Mouse (Mus musculus): ENCODE results near the gene Usp20. TPM values are rescaled to one million over a fixed set of nuclear protein-coding genes. Genes with fewer than 3 reads are reported as not detected.

Gene Usp20
- polyA plus RNA-seq, 1 experiment from 2014 or later, result 12.4 TPM

- ATAC-seq (ENCODE audit: insufficient read depth) (peak; percentile 54; the same call in 1 of the 2 replicates), DNase-seq (peak; percentile 93)
- H3K4me2 ChIP-seq, result peak overlapping the region; percentile 52
- peak; percentile 93 for TF ChIP-seq CTCF (IDR thresholded peaks at IDR 0.05; ENCODE audit: low read depth)
- peak overlapping the region; percentile 30; the same call in 1 of the 2 replicates for H3K9ac ChIP-seq
- H3K9me3 ChIP-seq (ENCODE audit: low read depth, low read length), result no peaks in the 10 kb centered on the region
- H3K36me3 ChIP-seq (ENCODE audit: insufficient read depth), result no peaks in the 10 kb centered on the region
- no peaks in the 10 kb centered on the region for H3K27me3 ChIP-seq (ENCODE audit: insufficient read depth, low read length)
- H3K4me1 ChIP-seq (ENCODE audit: insufficient read depth), result no peaks in the 10 kb centered on the region
- 23% methylated on average over 16 of the region's 16 CpGs for WGBS
- peak overlapping the region; percentile 21; the same call in 1 of the 2 replicates for H3K4me3 ChIP-seq (ENCODE audit: low read depth, low read length)
- H3K27ac ChIP-seq (ENCODE audit: low read depth), result no peak overlapping the region
Observed at GRCm38 (mm10) chr2:30942603-30943011, 39.5 kb upstream of the Usp20 start.

GRCm38 (mm10) chr2:30952457-30952823 lies 29.6 kb upstream of the Usp20 start:
- Histone ChIP-seq H3K9me3 (ENCODE audit: low read depth, low read length) (no peaks in the 10 kb centered on the region), H3K36me3 (ENCODE audit: insufficient read depth) (peaks cover 24% of the 10 kb centered on the region), H3K9ac (peak overlapping the region; percentile 89), H3K27ac (ENCODE audit: low read depth) (no peak overlapping the region), H3K4me2 (peak overlapping the region; percentile 91), H3K4me3 (ENCODE audit: low read depth, low read length) (peak overlapping the region; percentile 90), H3K27me3 (ENCODE audit: insufficient read depth, low read length) (no peaks in the 10 kb centered on the region), H3K4me1 (ENCODE audit: insufficient read depth) (peaks cover 9% of the 10 kb centered on the region)
- ATAC-seq (ENCODE audit: insufficient read depth), result peak; percentile 31; the same call in 1 of the 2 replicates
- DNase-seq, result no peak
- WGBS, result 18% methylated on average over 5 of the region's 5 CpGs
- no peak for TF ChIP-seq CTCF (IDR thresholded peaks at IDR 0.05; ENCODE audit: low read depth)

- peak; percentile 53 for TF ChIP-seq CTCF (IDR thresholded peaks at IDR 0.05; ENCODE audit: low read depth)
- peak within 1 kb of the TSS; percentile 89 for H3K9ac ChIP-seq
Observed at GRCm38 (mm10) chr2:30952824-30953490, 29.1 kb upstream of the Usp20 start, which contains the start of gene Tor1b. Gene Tor1b (plus strand): TSS chr2:30952959.

GRCm38 (mm10) chr2:30954797-30955196 lies 27.3 kb upstream of the Usp20 start:
- H3K9ac ChIP-seq, result peak overlapping the region; percentile 89
- TF ChIP-seq CTCF (IDR thresholded peaks at IDR 0.05; ENCODE audit: low read depth), result peak; percentile 36
- peak overlapping the region; percentile 90; the same call in 1 of the 2 replicates for H3K4me3 ChIP-seq (ENCODE audit: low read depth, low read length)
- H3K9me3 ChIP-seq (ENCODE audit: low read depth, low read length), result no peaks in the 10 kb centered on the region
- H3K36me3 ChIP-seq (ENCODE audit: insufficient read depth), result peaks cover 47% of the 10 kb centered on the region
- 50% methylated on average over 6 of the region's 6 CpGs for WGBS
- no peaks in the 10 kb centered on the region for H3K27me3 ChIP-seq (ENCODE audit: insufficient read depth, low read length)
- H3K4me1 ChIP-seq (ENCODE audit: insufficient read depth), result peaks cover 9% of the 10 kb centered on the region
- ATAC-seq (ENCODE audit: insufficient read depth) (no peak), DNase-seq (no peak)
- no peak overlapping the region for H3K27ac ChIP-seq (ENCODE audit: low read depth)
- H3K4me2 ChIP-seq, result peak overlapping the region; percentile 91

More at GRCm38 (mm10) chr2:30952824-30953490, 29.1 kb upstream of the Usp20 start, which contains the start of gene Tor1b:
- H3K9me3 ChIP-seq (ENCODE audit: low read depth, low read length), result no peaks in the 10 kb centered on the region
- peaks cover 29% of the 10 kb centered on the region for H3K36me3 ChIP-seq (ENCODE audit: insufficient read depth)
- peak within 1 kb of the TSS; percentile 86; the same call in 1 of the 2 replicates for H3K27ac ChIP-seq (ENCODE audit: low read depth)
- peaks cover 9% of the 10 kb centered on the region for H3K4me1 ChIP-seq (ENCODE audit: insufficient read depth)
- ATAC-seq (ENCODE audit: insufficient read depth) (peak; percentile 93), DNase-seq (peak; percentile 97)
- H3K4me3 ChIP-seq (ENCODE audit: low read depth, low read length), result peak within 1 kb of the TSS; percentile 90
- no peaks in the 10 kb centered on the region for H3K27me3 ChIP-seq (ENCODE audit: insufficient read depth, low read length)
- peak within 1 kb of the TSS; percentile 91 for H3K4me2 ChIP-seq
- WGBS, result under 1% methylated on average over 60 of the region's 60 CpGs

GRCm38 (mm10) chr2:30957511-30957910 lies 24.6 kb upstream of the Usp20 start:
- Histone ChIP-seq H3K27me3 (ENCODE audit: insufficient read depth, low read length) (no peaks in the 10 kb centered on the region), H3K9ac (no peak overlapping the region), H3K27ac (ENCODE audit: low read depth) (no peak overlapping the region), H3K9me3 (ENCODE audit: low read depth, low read length) (no peaks in the 10 kb centered on the region), H3K36me3 (ENCODE audit: insufficient read depth) (peaks cover 74% of the 10 kb centered on the region), H3K4me2 (no peak overlapping the region), H3K4me3 (ENCODE audit: low read depth, low read length) (no peak overlapping the region), H3K4me1 (ENCODE audit: insufficient read depth) (peaks cover 9% of the 10 kb centered on the region)
- 86% methylated on average over 4 of the region's 4 CpGs for WGBS
- ATAC-seq (ENCODE audit: insufficient read depth), result no peak
- TF ChIP-seq CTCF (IDR thresholded peaks at IDR 0.05; ENCODE audit: low read depth), result no peak
- no peak for DNase-seq

GRCm38 (mm10) chr2:30958726-30959125 lies 23.4 kb upstream of the Usp20 start:
- ATAC-seq (ENCODE audit: insufficient read depth), result no peak
- no peak for DNase-seq
- Histone ChIP-seq H3K27ac (ENCODE audit: low read depth) (no peak overlapping the region), H3K27me3 (ENCODE audit: insufficient read depth, low read length) (no peaks in the 10 kb centered on the region), H3K4me3 (ENCODE audit: low read depth, low read length) (no peak overlapping the region), H3K4me1 (ENCODE audit: insufficient read depth) (peaks cover 8% of the 10 kb centered on the region), H3K9me3 (ENCODE audit: low read depth, low read length) (no peaks in the 10 kb centered on the region), H3K36me3 (ENCODE audit: insufficient read depth) (peaks cover 83% of the 10 kb centered on the region), H3K9ac (no peak overlapping the region), H3K4me2 (no peak overlapping the region)
- no peak for TF ChIP-seq CTCF (IDR thresholded peaks at IDR 0.05; ENCODE audit: low read depth)
- WGBS, result 87% methylated on average over 14 of the region's 14 CpGs

GRCm38 (mm10) chr2:30959856-30960255 lies 22.2 kb upstream of the Usp20 start:
- DNase-seq (no peak), ATAC-seq (ENCODE audit: insufficient read depth) (no peak)
- WGBS, result 30% methylated on average over 5 of the region's 5 CpGs
- no peaks in the 10 kb centered on the region for H3K4me1 ChIP-seq (ENCODE audit: insufficient read depth)
- no peak overlapping the region for H3K4me3 ChIP-seq (ENCODE audit: low read depth, low read length)
- no peak overlapping the region for H3K27ac ChIP-seq (ENCODE audit: low read depth)
- no peak overlapping the region for H3K9ac ChIP-seq
- no peak overlapping the region for H3K4me2 ChIP-seq
- no peaks in the 10 kb centered on the region for H3K27me3 ChIP-seq (ENCODE audit: insufficient read depth, low read length)
- no peaks in the 10 kb centered on the region for H3K9me3 ChIP-seq (ENCODE audit: low read depth, low read length)
- TF ChIP-seq CTCF (IDR thresholded peaks at IDR 0.05; ENCODE audit: low read depth), result no peak
- peaks cover 93% of the 10 kb centered on the region for H3K36me3 ChIP-seq (ENCODE audit: insufficient read depth)

Data from lung, embryonic 14.5 days (tissue).